Mouse (Mus musculus): ENCODE measurements around the gene Tmc4.

The Tmc4 gene

GRCm38 (mm10) chr7:3694076-3694948, 17.0 kb upstream of the Tmc4 start:
- in situ Hi-C loops (cut with MboI; ENCODE audit: unreplicated experiment in 2 of 2): loop anchor here (10.0 to 25.0 kb wide), 6 partner anchors 407 to 968 kb away; partner anchors contain the start of genes Myadm (in 2 of the 2), Ppp6r1 (in 2 of the 2), Prkcg (in 2 of the 2) and Leng8 (in 1 of the 2)

DNA sequence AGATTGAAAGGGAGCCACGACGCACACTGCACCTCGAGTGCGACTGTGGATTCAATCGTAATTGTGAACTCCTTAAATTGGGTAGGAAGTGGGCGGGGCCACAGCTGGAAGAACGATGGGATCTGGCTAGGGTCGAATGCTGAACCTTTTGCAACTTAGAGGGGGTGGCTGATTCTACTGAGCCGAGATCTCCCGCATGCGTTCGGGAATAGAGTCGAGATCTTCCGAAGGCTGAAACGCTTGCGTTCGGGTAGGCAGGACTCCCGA, 16.4 kb upstream of the Tmc4 start:
- in situ Hi-C loops (cut with MboI; ENCODE audit: unreplicated experiment in 2 of 2): loop anchor here (10.0 to 25.0 kb wide), 6 partner anchors 406 to 969 kb away; partner anchors contain the start of genes Myadm (in 2 of the 2), Ppp6r1 (in 2 of the 2), Prkcg (in 2 of the 2) and Leng8 (in 1 of the 2)

DNA sequence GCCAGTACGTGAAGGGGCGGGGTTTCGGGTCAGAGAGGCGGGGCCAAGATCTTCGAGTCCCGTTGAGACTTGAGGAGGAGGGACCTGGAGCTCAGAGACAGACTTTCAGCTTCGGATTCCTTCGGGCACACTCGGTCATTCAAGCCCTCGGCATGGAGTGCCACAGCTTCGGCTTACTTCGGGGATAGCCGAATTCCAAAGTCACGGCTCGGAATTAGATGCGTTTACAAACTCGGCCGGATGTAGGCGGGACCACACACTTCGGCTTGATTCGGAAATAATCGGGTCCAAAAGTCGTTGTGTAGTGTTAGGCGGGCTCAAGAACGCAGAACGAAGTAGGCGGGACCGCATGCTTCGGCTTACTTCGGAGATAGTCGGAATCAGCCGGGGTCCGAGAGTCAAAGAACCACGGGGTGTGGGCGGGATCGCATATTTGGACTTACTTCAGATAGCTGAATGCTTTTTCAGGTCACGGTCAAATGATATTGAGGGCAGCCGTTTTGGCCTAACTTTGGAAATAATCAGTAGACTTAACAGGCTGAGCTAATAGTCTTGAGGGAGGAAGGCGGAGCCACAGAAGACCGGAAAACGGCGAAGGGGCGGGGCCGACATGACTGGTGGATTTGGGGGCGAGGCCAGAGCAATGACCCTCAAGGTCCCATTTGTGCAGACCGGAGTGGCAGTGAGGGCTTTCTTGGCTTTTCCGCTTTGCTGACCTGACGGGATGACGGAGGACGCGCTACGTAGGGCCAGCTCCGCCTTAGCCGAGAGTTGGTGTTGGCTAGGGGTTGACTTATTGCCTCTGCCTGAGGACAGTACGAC, 15.8 kb upstream of the Tmc4 start, which contains the start of gene Mboat7:
TSS of gene Mboat7 (minus strand) at position 537 of the 822 bp plus-strand sequence.
- in situ Hi-C loops (cut with MboI; ENCODE audit: unreplicated experiment in 2 of 2): loop anchor here (10.0 to 25.0 kb wide), 6 partner anchors 406 to 969 kb away; partner anchors contain the start of genes Myadm (in 2 of the 2), Ppp6r1 (in 2 of the 2), Prkcg (in 2 of the 2) and Leng8 (in 1 of the 2)

DNA sequence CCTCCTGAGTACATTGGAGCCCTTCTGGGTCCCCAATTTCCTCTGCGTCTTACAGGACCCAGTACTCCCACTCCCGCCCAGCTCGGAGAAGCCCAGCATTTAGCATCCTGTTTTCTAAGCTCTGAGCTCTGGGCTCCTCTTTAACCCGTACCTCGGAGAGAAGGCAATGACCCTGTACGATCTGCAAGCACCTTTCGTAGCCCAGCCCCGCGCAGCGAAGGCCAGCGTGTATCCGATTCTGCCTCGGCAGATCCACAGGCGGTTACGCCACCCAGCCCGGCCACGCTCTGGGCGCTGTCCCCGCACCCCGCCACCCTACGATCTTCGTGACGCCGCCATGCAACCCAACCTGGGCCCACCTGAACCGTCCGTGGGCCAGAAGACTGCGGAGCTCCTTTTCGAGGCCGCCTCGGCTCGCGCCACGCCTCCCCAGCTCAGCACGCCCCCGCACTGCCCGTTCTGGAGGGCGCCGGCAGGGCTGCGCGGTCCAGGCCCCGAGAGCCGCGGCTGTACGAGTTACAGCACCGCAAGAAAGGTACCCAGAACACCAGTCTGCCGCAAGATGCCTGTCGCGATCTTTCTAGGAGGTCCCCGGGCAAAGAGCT, 15.1 kb upstream of the Tmc4 start, which contains the start of gene Tsen34:
TSS of gene Tsen34 (plus strand) at position 482 of the 605 bp plus-strand sequence.
- in situ Hi-C loops (cut with MboI; ENCODE audit: unreplicated experiment in 2 of 2): loop anchor here (10.0 to 25.0 kb wide), 6 partner anchors 405 to 970 kb away; partner anchors contain the start of genes Myadm (in 2 of the 2), Ppp6r1 (in 2 of the 2), Prkcg (in 2 of the 2) and Leng8 (in 1 of the 2)

DNA sequence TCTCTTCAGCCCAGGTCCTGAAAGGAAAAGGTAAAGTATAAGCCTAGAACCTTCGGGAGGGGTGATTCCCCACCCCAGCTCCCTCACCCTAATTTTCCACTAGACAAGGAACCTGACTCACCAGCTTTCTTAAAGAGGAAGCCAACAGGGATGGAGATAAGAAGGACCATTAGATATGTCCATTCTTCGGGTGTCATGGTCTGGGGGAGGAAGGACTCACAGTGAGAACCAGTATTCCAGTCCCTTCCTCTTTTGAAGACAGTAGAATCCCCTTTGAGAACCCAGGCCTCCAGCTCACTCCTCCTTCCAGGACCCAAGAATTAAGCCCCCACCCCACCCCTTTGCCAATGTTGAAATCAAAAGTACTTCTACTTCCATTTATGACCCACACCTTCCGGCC, 14.6 kb upstream of the Tmc4 start:
- in situ Hi-C loops (cut with MboI; ENCODE audit: unreplicated experiment in 2 of 2): loop anchor here (10.0 to 25.0 kb wide), 6 partner anchors 405 to 970 kb away; partner anchors contain the start of genes Myadm (in 2 of the 2), Ppp6r1 (in 2 of the 2), Prkcg (in 2 of the 2) and Leng8 (in 1 of the 2)

DNA sequence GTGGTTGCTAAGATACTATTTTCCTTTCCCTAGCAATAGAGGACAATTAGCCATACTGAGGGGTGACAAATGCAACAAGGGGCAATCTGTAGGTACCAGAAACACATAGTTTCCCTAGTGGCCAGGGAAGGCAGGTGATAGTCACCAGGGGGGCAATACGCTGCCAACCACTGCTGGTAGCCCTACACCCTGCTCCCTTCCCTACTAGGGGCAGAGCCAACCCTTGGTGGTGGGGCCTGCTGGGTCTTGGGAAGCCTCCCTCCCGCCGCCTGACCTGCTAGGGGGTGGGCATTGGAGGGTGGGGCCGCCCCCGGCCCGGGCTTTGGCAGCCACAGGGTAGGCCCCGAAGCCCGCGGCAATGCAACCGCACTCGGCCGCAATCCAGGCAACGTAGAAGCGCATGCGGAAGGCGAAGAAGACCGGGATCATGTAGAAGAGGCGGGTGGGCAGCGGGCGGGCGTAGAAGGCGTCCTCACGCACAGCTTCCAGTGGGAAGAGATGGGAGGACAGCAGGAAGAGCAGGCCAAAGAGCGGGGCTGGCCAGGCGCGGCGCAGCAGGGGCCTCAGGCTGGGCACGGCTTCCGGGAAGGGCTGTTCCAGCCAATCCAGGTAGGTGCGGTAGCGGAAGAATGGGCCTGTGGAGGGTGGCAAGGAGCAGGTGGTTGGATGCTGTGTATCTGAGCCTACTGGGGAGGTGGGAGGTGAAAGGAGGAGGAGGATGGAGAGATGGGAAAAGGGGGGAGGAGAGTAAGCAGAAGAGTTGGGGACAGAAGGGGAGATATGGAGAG, 8.2 kb upstream of the Tmc4 start:
- in situ Hi-C loops (cut with MboI; ENCODE audit: unreplicated experiment in 2 of 2): loop anchor here (25.0 kb wide), 4 partner anchors 398 to 977 kb away; partner anchors contain the start of genes Myadm (in 2 of the 2), Ppp6r1 (in 2 of the 2), Prkcg (in 2 of the 2) and Ppp1r12c (in 1 of the 2)

GRCm38 (mm10) chr7:3684698-3685097, 7.3 kb upstream of the Tmc4 start:
- in situ Hi-C loops (cut with MboI; ENCODE audit: unreplicated experiment in 2 of 2): loop anchor here (25.0 kb wide), 4 partner anchors 397 to 978 kb away; partner anchors contain the start of genes Myadm (in 2 of the 2), Ppp6r1 (in 2 of the 2), Prkcg (in 2 of the 2) and Ppp1r12c (in 1 of the 2)

- in situ Hi-C loops (cut with MboI; ENCODE audit: unreplicated experiment in 2 of 2): loop anchor here (25.0 kb wide), 4 partner anchors 397 to 978 kb away; partner anchors contain the start of genes Myadm (in 2 of the 2), Ppp6r1 (in 2 of the 2), Prkcg (in 2 of the 2) and Ppp1r12c (in 1 of the 2)
Observed at GRCm38 (mm10) chr7:3683908-3684550, 6.7 kb upstream of the Tmc4 start.

- in situ Hi-C loops (cut with MboI; ENCODE audit: unreplicated experiment in 2 of 2): loop anchor here (25.0 kb wide), 4 partner anchors 389 to 986 kb away; partner anchors contain the start of genes Myadm (in 2 of the 2), Ppp6r1 (in 2 of the 2), Prkcg (in 2 of the 2) and Ppp1r12c (in 1 of the 2)
Observed at GRCm38 (mm10) chr7:3676371-3676770, 982 bp downstream of the Tmc4 start.

DNA sequence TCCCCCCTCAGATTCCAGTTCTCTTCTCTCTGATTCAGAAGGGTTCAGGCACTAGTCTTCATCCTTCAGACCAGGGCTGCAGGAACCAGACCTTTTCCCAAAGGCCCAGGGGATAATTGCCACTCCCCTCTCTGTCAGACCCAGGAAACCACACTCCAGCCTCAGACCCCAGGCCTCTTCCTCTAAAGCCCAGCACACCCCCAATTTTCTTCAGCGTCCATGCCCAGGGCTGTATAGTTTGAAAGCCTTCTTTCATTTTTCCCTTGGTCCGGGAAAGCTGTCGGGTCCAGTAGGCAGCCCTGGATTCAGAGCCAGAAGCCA, 2.2 kb downstream of the Tmc4 start:
- in situ Hi-C loops (cut with MboI; ENCODE audit: unreplicated experiment in 2 of 2): loop anchor here (25.0 kb wide), 4 partner anchors 388 to 987 kb away; partner anchors contain the start of genes Myadm (in 2 of the 2), Ppp6r1 (in 2 of the 2), Prkcg (in 2 of the 2) and Ppp1r12c (in 1 of the 2)

GRCm38 (mm10) chr7:3674507-3675227, 2.7 kb downstream of the Tmc4 start:
- in situ Hi-C loops (cut with MboI; ENCODE audit: unreplicated experiment in 2 of 2): loop anchor here (25.0 kb wide), 4 partner anchors 387 to 988 kb away; partner anchors contain the start of genes Myadm (in 2 of the 2), Ppp6r1 (in 2 of the 2), Prkcg (in 2 of the 2) and Ppp1r12c (in 1 of the 2)

DNA sequence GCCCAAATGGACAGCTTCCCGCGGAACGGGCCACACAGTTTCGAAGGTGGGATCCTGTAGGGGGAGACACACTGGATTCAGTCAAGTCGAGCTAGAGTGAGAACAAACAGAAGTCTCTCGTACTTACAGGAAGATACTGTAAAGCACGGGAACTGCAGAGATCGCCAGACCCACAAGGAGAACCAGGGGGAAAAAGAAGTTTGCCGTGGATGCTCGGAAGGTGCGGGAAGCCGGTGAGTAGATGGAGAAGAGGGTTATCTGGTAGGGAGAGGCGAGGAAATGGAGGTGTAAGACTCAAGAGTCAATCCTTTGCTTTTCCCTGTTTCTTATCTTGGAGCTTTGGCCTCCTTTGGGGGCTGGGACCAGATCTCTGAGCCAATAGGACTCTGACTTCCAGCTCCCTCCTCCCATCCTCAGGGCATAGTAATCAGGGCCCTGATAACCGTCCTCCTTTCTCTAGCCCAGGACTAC, 10.4 kb downstream of the Tmc4 start:
- in situ Hi-C loops (cut with MboI; ENCODE audit: unreplicated experiment in 2 of 2): no loop called here

GRCm38 (mm10) chr7:3665215-3666114, 11.9 kb downstream of the Tmc4 start, which contains the start of gene Leng1:
Leng1 (minus strand) TSS chr7:3665840.
- in situ Hi-C loops (cut with MboI; ENCODE audit: unreplicated experiment in 2 of 2): no loop called here

- in situ Hi-C loops (cut with MboI; ENCODE audit: unreplicated experiment in 2 of 2): loop anchor here in 1 of 2 experiments (5.0 kb wide), 1 partner anchor 38 kb away; the partner anchor contains the start of gene Rps9
Observed at GRCm38 (mm10) chr7:3664524-3665214, 12.7 kb downstream of the Tmc4 start.

DNA sequence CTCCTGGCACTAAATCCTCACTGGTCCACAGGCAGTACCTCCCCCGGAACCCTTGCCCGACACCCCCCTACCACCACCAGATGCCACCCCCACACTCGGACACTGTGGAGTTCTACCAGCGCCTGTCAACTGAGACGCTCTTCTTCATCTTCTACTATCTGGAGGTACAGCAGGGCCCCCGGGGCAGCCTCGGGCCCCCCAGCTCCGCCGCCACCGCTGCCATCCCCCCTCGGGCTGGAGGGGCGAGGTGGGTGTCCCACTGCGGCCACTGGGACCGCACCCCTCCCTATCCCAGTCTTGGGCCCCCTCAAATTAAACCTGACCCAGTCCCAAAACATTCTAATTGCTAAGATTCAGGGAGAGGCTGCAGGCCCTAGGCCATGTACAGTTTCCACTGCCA, 18.8 kb downstream of the Tmc4 start:
- in situ Hi-C loops (cut with MboI; ENCODE audit: unreplicated experiment in 2 of 2): no loop called here

All from v-Abl transformed pro-B cells (cell line).